Mouse (Mus musculus): Measurements from ENCODE around the gene Pfdn2. TPM values are rescaled to one million over a fixed set of nuclear protein-coding genes. Genes with fewer than 3 reads are reported as not detected.

Pfdn2 gene
- total RNA-seq (2023), result 79.6 TPM

GRCm38 (mm10) chr1:171345225-171346094 lies at the start of gene Pfdn2, which contains the start of gene Nit1:
Gene Pfdn2, plus strand, starts transcription at chr1:171345670.
Gene Nit1, minus strand, starts transcription at chr1:171345646.

DNA sequence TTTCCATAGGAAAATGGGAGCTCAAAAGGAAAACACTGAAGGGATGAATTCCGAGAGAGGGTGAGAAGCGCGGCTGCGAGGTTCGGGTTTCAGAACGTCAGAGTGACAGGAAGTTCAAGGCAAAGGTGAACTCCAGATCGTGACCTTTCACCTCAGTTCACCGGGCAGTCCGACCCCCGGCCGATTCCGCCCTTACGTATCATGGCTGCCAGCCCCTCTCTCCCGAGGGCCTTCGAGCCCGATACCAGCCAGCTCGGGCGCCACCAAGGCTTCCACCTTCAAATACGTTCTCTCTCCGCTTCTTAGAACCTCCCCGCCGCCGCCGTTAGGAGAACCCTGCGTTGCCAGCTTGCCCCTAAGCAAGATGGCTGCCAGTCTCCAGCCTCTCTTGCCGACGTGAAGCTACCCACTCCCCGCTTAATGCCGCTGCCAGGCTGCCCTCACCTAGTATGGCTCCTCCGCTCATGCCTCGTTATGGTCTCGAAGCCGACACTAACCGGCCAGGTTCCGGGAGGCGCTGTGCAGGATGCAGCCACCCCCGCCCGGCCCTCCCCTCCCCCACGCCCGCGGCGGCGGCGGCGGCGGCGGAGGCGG lies 16.5 kb upstream of the Pfdn2 start, which contains the start of gene Dedd:
TSS of gene Dedd (plus strand) at position 307 of the 594 bp plus-strand sequence.

GRCm38 (mm10) chr1:171360656-171361055 lies 15.2 kb downstream of the Pfdn2 start, which contains the start of gene Klhdc9:
Gene Klhdc9, minus strand, starts transcription at chr1:171360798.

DNA sequence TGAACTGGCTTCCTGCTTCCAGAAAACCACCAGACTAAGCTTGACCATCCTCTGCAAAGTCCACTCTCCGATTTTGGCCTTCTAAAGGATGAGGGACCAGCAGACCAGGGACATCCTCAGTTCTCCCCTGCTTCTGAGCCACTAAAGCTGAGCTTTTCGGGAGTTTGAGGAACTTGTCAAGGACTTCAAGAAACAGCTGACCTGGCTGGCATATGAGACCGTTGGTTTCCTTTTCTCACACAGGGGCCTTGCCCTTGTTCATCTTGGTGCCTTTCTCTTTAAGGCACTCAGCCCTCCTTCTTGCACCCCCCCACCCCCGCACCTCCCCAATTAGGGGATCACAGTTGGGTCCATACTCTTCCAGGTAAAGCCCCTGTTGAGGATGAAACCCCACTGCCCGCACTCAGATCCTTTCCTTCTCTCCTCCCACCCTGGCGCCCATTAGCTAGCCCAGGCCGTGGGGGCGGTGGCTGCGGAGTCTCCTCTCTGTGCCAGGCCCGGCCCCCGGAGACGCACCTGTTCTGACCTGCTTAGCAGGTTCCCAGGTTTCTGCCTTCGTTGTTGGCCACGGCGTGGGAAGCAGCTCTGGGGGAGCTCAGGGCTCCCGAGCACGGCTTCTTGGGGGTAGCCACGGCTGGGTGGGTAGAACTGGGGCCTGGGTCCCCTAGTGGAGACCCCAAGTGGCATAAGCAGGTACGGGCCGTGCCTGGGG lies 24.5 kb downstream of the Pfdn2 start, which contains the start of gene Nectin4:
TSS of gene Nectin4 (plus strand) at position 255 of the 712 bp plus-strand sequence.

DNA sequence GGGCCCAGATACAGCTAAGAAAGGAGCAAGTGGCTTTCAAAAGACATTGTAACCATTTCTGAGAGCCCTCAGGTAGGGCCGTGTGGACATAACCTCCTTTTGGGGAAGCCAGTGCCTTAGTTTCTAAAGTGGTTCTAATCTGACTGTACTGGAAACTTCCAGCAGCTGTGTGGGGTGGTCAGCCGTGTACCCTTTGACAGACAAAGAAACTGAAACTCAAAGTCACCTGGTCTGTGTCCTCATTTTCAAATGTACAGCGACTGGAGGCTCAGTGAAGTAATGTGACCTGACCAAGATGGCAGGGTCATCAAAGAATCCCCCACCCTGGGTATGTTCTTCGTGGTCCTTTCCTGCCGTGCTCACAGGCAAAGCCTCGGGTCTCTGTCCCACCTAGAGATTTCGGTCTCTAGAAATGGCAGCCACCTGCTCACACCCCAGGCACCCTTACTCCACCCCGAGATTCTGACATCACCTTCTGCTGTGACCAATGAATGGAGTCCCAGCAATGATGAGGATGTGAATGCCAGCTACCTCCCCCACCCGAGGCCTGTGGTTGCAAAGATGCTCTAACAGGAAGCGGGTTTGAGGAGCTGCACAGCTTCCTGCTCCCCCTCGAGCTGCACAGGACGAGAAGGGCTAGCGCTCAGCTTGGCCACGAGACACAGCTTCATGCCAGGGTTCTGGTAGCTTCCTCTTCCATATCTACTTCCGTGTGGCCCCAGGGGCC lies 43.1 kb downstream of the Pfdn2 start, which contains the start of gene Arhgap30:
TSS of gene Arhgap30 (plus strand) at position 579 of the 727 bp plus-strand sequence.

Other genes starting within 250 kb of the Pfdn2 start
- not detected for gene Cfap126, start 231.8 kb upstream of the Pfdn2 start, total RNA-seq (2023)
- gene Sdhc, start 195.1 kb upstream of the Pfdn2 start, total RNA-seq (2023), result 109 TPM
- not detected for gene Mpz, start 195.0 kb upstream of the Pfdn2 start, total RNA-seq (2023)
- gene Pcp4l1, start 149.4 kb upstream of the Pfdn2 start, total RNA-seq (2023), result not detected
- not detected for gene Nr1i3, start 131.7 kb upstream of the Pfdn2 start, total RNA-seq (2023)
- gene Tomm40l, start 123.2 kb upstream of the Pfdn2 start, total RNA-seq (2023), result 16.1 TPM
- not detected for gene Apoa2, start 120.6 kb upstream of the Pfdn2 start, total RNA-seq (2023)
- 13.4 TPM for gene Fcer1g, start 111.3 kb upstream of the Pfdn2 start, total RNA-seq (2023)
- gene Adamts4, start 95.2 kb upstream of the Pfdn2 start, total RNA-seq (2023), result not detected
- gene Ndufs2, start 94.3 kb upstream of the Pfdn2 start, total RNA-seq (2023), result 122 TPM
- gene B4galt3, start 75.3 kb upstream of the Pfdn2 start, total RNA-seq (2023), result 66.1 TPM
- gene Ppox, start 64.5 kb upstream of the Pfdn2 start, total RNA-seq (2023), result 49.0 TPM
- gene Usp21, start 57.7 kb upstream of the Pfdn2 start, total RNA-seq (2023), result 45.6 TPM
- gene Ufc1, start 50.6 kb upstream of the Pfdn2 start, total RNA-seq (2023), result 52.8 TPM
- gene Dedd, start 16.5 kb upstream of the Pfdn2 start, total RNA-seq (2023), result 24.5 TPM
- 28.0 TPM for gene Nit1, start within 50 bp of the Pfdn2 start, total RNA-seq (2023)
- 1.3 TPM for gene Klhdc9, start 15.1 kb downstream of the Pfdn2 start, total RNA-seq (2023)
- gene Nectin4, start 24.4 kb downstream of the Pfdn2 start, total RNA-seq (2023), result 0.24 TPM
- 203 TPM for gene Arhgap30, start 43.3 kb downstream of the Pfdn2 start, total RNA-seq (2023)
- 102 TPM for gene Usf1, start 65.6 kb downstream of the Pfdn2 start, total RNA-seq (2023)
- 5.8 TPM for gene Tstd1, start 73.2 kb downstream of the Pfdn2 start, total RNA-seq (2023)
- gene F11r, start 91.9 kb downstream of the Pfdn2 start, total RNA-seq (2023), result 0.46 TPM
- gene Alyref2, start 157.8 kb downstream of the Pfdn2 start, total RNA-seq (2023), result 4.2 TPM
- gene Itln1, start 189.6 kb downstream of the Pfdn2 start, total RNA-seq (2023), result not detected
- gene Cd244a, start 213.5 kb downstream of the Pfdn2 start, total RNA-seq (2023), result 3.2 TPM

All from CD8-positive naive resting alpha-beta T cell, adult 57 days (primary cell).